Mouse (Mus musculus) spleen, adult 2 months (tissue): ENCODE data around the gene Prkag1. TPM values are rescaled to one million over a fixed set of nuclear protein-coding genes. Genes with fewer than 3 reads are reported as not detected.
"Not testable (repeated sequence)": the region's sequence is repeated elsewhere in the genome, so short reads cannot be mapped to it uniquely, and the experiment has no call there.

ENCODE experiments used
- DNase-seq, 2 experiments: peaks; one replicate each; pipeline versions ENCODE4 v3.0.0 to v3.0.0-alpha.2; 2012 to 2021; ENCODE audit warnings: low spot score in 2 of 2, low read depth in 1 of 2
- H3K27ac ChIP-seq: fragments of 200-500 bp; 2 replicates; pipeline ENCODE4 v1.5.1; 2012; ENCODE audit warnings: low read length, inconsistent platforms; ENCODE audit not compliant: insufficient read depth
- H3K27me3 ChIP-seq: fragments of 200-500 bp; 2 replicates; pipeline ENCODE4 v1.6.1; 2012; ENCODE audit warnings: mild to moderate bottlenecking, moderate library complexity, low read length, inconsistent platforms; ENCODE audit not compliant: control insufficient read depth, insufficient read depth
- H3K36me3 ChIP-seq: fragments of 200-500 bp; 2 replicates; pipeline ENCODE4 v1.6.1; 2012; ENCODE audit warnings: mild to moderate bottlenecking, low read length, inconsistent platforms; ENCODE audit not compliant: control insufficient read depth, insufficient read depth
- H3K4me1 ChIP-seq: fragments of 200-500 bp; 2 replicates; pipeline ENCODE4 v1.6.1; 2011; ENCODE audit warnings: inconsistent platforms; ENCODE audit not compliant: control insufficient read depth, insufficient read depth, insufficient read length
- H3K4me3 ChIP-seq: fragments of 200-500 bp; 2 replicates; pipeline ENCODE4 v1.5.1; 2011; ENCODE audit warnings: mild to moderate bottlenecking, inconsistent platforms; ENCODE audit not compliant: insufficient read depth, insufficient read length; ENCODE audit errors: extremely low read depth
- CTCF ChIP-seq: fragments of 200-500 bp; IDR thresholded peaks from 2 replicates; pipeline ENCODE4 v1.5.1; 2011; ENCODE audit warnings: mild to moderate bottlenecking, inconsistent platforms; ENCODE audit not compliant: insufficient read depth, insufficient read length, insufficient replicate concordance; ENCODE audit errors: extremely low read depth
- POLR2A ChIP-seq: fragments of 200-500 bp; IDR thresholded peaks from 2 replicates; pipeline ENCODE4 v1.6.1; 2011; ENCODE audit warnings: low read depth, low read length, inconsistent platforms
- WGBS: fragments of 180-500 bp; shearing (Covaris S2); methylation state at CpG from one replicate; pipeline ENCODE4 v1.1.7; 2018; 5-methylcytosine and 5-hydroxymethylcytosine counted together
- polyA plus RNA-seq: library from polyadenylated mRNA; depleted of rRNA; stranded (reverse); fragments of >200 nt; gene quantifications from 2 replicates; pipeline ENCODE4 v1.2.3, GENCODE M21; 2012

The Prkag1 gene
- polyA plus RNA-seq, 1 experiment = 42.2 TPM

- no peak overlapping the region for H3K27ac ChIP-seq
- peaks cover 15% of the 10 kb centered on the region for H3K36me3 ChIP-seq
- DNase-seq = no peak
- WGBS = 94% methylated on average over 5 of the region's 5 CpGs
- H3K4me3 ChIP-seq = no peak overlapping the region
- no peaks in the 10 kb centered on the region for H3K4me1 ChIP-seq
- no peaks in the 10 kb centered on the region for H3K27me3 ChIP-seq
- TF ChIP-seq POLR2A (no peak), CTCF (no peak)
Observed at GRCm38 (mm10) chr15:98822147-98822546, 9.2 kb downstream of the Prkag1 start.

GRCm38 (mm10) chr15:98821403-98821802 is 9.9 kb downstream of the Prkag1 start:
- no peak overlapping the region for H3K27ac ChIP-seq
- H3K27me3 ChIP-seq = no peaks in the 10 kb centered on the region
- TF ChIP-seq POLR2A (no peak), CTCF (peak; percentile 30; the same call in 1 of the 2 replicates)
- no peaks in the 10 kb centered on the region for H3K4me1 ChIP-seq
- no peak overlapping the region for H3K4me3 ChIP-seq
- 84% methylated on average over 10 of the region's 10 CpGs for WGBS
- no peak for DNase-seq
- H3K36me3 ChIP-seq = peaks cover 21% of the 10 kb centered on the region

GRCm38 (mm10) chr15:98820937-98821336 is 10.4 kb downstream of the Prkag1 start:
- H3K4me3 ChIP-seq = no peak overlapping the region
- no peak for TF ChIP-seq POLR2A
- TF ChIP-seq CTCF = no peak
- H3K27me3 ChIP-seq = no peaks in the 10 kb centered on the region
- DNase-seq = no peak
- 96% methylated on average over 4 of the region's 4 CpGs for WGBS
- H3K36me3 ChIP-seq = peaks cover 22% of the 10 kb centered on the region
- no peak overlapping the region for H3K27ac ChIP-seq
- no peaks in the 10 kb centered on the region for H3K4me1 ChIP-seq

GRCm38 (mm10) chr15:98818171-98818570 is 13.2 kb downstream of the Prkag1 start:
- TF ChIP-seq POLR2A (no peak), CTCF (no peak)
- Histone ChIP-seq H3K27me3 (no peaks in the 10 kb centered on the region), H3K4me1 (no peaks in the 10 kb centered on the region), H3K4me3 (no peak overlapping the region), H3K27ac (no peak overlapping the region), H3K36me3 (peaks cover 39% of the 10 kb centered on the region)
- 96% methylated on average over 7 of the region's 7 CpGs for WGBS
- DNase-seq = no peak

- WGBS = 91% methylated on average over 20 of the region's 20 CpGs
- Histone ChIP-seq H3K4me1 (peaks cover 11% of the 10 kb centered on the region), H3K27me3 (peaks cover 7% of the 10 kb centered on the region), H3K4me3 (no peak overlapping the region), H3K36me3 (peaks cover 39% of the 10 kb centered on the region), H3K27ac (no peak overlapping the region)
- TF ChIP-seq CTCF = no peak
- no peak for TF ChIP-seq POLR2A
- DNase-seq = no peak
Observed at GRCm38 (mm10) chr15:98812741-98813424, 18.4 kb downstream of the Prkag1 start.

- H3K27ac ChIP-seq, H3K4me3 ChIP-seq, DNase-seq: not testable (repeated sequence)
- H3K4me1 ChIP-seq = peaks cover 26% of the 10 kb centered on the region
- H3K36me3 ChIP-seq = peaks cover 26% of the 10 kb centered on the region
- 82% methylated on average over 6 of the region's 6 CpGs for WGBS
- H3K27me3 ChIP-seq = peaks cover 29% of the 10 kb centered on the region
Observed at GRCm38 (mm10) chr15:98810212-98810611, 21.1 kb downstream of the Prkag1 start.

GRCm38 (mm10) chr15:98809390-98809789 is 21.9 kb downstream of the Prkag1 start, which contains the start of gene Ddn:
Ddn (minus strand) TSS chr15:98809490.
- Histone ChIP-seq H3K4me1 (peaks cover 26% of the 10 kb centered on the region), H3K27ac (no peak within 1 kb of the TSS), H3K27me3 (peaks cover 30% of the 10 kb centered on the region), H3K4me3 (no peak within 1 kb of the TSS; the same call in 1 of the 2 replicates), H3K36me3 (peaks cover 22% of the 10 kb centered on the region)
- 91% methylated on average over 3 of the region's 3 CpGs for WGBS
- DNase-seq = no peak
- TF ChIP-seq POLR2A = no peak
- no peak for TF ChIP-seq CTCF
